Mouse (Mus musculus) mouse embryonic stem cell (cell line): ENCODE measurements at regions not wholly inside any gene's neighbourhood (a gene's known extent, or its start where the extent isn't known, plus 50 kb on each side); places are given as distances from the start of the nearest gene placed in this dataset.

ENCODE experiments used
- in situ Hi-C, 2 experiments: fragments of 300-500 bp; cut with MboI; formaldehyde crosslinking; loops; 1 replicate in 1 of 2; 3 replicates in 1 of 2; pipeline ENCODE4 v1.14.3; 2019 to 2020; ENCODE audit warnings: low sequenced_read_pairs in 2 of 2, low pct_unique_long_range_greater_than_20kb in 1 of 2, mixed read lengths in 1 of 2; ENCODE audit not compliant: unreplicated experiment in 1 of 2

GRCm38 (mm10) chr1:77944327-77944645, 252.6 kb downstream of the Pax3 start:
- in situ Hi-C loops: no loop called here

GRCm38 (mm10) chr1:77943633-77944326, 253.2 kb downstream of the Pax3 start:
- in situ Hi-C loops: no loop called here

DNA sequence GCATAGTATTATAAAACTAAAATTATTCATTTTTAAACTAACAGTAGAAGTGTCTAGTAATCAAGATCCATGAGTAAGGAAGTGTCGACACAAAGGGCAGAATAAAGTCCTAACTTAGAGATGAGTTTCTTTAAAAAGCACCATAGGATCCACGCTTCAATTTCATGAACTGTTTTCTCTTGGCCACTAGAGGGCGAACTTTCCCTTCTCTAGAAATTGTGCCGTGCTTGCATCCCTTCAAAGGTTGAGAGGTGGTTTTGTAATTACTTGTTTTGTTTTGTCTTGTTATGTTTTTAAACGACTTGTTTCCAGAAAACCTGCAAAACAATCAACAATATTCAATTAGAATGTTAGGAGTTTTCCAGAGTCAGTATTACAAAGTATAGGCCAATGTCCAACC, 253.8 kb downstream of the Pax3 start:
- in situ Hi-C loops: no loop called here

GRCm38 (mm10) chr1:77933095-77933766, 263.7 kb downstream of the Pax3 start:
- in situ Hi-C loops: no loop called here

GRCm38 (mm10) chr1:77932226-77932625, 264.7 kb downstream of the Pax3 start:
- in situ Hi-C loops: no loop called here

- in situ Hi-C loops: no loop called here
Observed at GRCm38 (mm10) chr1:77930661-77931060, 266.3 kb downstream of the Pax3 start.

- in situ Hi-C loops: no loop called here
Observed at GRCm38 (mm10) chr1:77929552-77929951, 267.4 kb downstream of the Pax3 start.

GRCm38 (mm10) chr1:77926146-77926545, 270.8 kb downstream of the Pax3 start:
- in situ Hi-C loops: no loop called here

DNA sequence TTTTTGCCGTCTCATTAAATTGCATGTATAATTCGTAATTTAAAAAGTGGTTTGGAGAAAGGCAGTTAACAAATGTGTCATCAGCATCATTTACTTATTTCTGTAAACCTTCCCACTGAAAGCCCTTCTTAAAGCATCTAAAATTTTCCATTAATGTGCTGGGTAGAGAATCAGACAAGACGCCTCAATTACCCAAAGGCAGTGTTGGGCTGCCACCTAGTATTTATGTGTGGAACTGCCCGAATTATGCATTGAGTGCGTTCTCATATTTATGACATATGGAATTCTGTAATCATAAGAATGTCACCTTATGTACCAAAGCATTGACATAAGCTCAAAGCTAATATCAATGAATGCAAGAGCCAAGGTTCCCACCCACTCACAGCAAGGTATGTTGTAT, 300.7 kb downstream of the Pax3 start:
- in situ Hi-C loops: no loop called here

DNA sequence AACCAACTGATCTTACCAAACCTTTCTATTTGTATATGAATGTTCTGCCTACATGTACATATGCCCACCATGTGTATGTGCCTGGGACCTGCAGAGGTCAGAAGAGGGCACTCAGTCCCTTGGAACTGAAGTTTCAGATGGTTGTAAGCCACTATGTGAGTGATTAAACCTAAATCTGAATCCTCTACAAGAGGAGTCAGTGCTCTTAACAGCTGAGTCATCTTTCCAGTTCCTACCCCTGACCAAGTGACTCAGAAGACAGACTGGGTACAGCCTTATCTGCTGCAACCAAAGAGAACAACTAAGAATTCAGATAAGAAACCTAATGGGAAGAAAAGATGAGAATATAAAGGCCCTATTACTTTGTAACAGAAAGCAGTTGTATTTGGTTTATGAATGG, 317.9 kb downstream of the Pax3 start:
- in situ Hi-C loops: no loop called here

DNA sequence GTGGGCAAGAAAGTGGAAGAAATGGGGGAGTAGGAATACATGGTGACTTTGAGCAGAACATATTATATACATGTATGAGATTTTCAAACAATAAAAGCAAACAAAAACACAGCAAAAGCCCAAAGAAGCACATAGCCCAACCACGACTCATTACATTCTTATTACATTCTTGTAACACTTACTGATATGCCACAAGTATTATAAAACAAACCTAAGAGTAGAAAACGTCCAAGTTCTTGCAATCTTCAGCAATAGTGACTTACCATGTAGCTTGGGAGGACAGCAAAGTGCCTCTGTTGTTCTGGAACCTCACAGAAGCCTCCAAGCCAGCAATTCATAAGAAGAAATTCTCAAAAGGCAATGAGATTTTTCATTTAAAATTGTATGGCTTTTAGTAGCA, 326.8 kb downstream of the Pax3 start:
- in situ Hi-C loops: no loop called here

DNA sequence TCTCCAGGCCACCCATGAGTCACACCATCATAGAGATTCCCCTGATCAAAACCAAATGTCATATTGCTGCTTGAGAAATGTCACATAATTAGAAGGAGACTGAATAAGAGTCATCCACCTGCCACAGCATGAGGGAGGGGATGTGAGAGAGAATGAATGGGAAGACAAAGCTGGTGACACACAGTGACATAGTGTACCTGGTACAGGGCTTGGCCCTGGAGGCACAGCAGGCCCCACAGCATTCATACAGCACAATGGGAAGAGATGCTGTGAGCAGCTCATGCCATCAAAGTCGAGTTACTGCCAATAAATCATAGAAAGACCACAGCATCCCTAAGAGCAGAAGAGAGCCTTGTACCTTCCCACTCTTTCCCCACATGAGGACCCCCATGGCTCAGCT, 327.8 kb downstream of the Pax3 start:
- in situ Hi-C loops: no loop called here

DNA sequence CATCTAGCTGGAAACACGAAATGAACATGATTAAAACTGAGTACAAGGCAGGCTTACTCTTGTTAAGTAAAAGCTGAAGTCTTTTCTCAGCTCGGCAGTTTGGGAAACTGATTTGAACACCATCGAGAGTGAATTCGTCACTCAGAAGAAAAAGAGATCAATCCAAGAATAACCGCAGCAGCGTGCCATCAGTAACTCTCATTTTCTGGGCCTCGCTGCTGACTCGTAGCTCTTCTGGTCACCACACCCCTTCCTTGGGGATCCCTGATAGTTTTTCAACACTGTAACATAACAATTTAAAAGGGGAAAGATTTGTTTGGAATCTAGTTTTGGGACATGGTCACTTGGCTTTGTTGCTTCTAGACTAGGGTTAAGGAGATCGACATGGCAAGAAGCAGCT, 337.0 kb downstream of the Pax3 start:
- in situ Hi-C loops: no loop called here

DNA sequence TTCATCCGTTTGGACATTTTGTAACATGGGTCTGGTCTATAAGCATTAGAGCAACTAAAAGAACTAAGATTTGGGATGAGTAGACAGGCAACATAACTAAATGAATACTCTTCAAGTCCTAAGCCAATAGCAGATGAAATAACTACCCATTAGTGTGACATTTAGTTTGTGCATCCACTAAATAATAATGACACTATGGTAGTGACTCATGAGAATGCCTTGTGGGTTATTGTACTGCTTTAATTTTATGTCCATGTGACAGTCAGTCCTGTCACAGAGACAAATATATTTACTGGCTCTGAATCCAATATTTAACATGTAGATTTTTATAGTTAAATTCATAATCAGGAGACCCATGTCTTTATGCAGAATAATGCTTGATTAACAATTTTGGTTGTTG, 339.5 kb upstream of the Epha4 start:
- in situ Hi-C loops: no loop called here

DNA sequence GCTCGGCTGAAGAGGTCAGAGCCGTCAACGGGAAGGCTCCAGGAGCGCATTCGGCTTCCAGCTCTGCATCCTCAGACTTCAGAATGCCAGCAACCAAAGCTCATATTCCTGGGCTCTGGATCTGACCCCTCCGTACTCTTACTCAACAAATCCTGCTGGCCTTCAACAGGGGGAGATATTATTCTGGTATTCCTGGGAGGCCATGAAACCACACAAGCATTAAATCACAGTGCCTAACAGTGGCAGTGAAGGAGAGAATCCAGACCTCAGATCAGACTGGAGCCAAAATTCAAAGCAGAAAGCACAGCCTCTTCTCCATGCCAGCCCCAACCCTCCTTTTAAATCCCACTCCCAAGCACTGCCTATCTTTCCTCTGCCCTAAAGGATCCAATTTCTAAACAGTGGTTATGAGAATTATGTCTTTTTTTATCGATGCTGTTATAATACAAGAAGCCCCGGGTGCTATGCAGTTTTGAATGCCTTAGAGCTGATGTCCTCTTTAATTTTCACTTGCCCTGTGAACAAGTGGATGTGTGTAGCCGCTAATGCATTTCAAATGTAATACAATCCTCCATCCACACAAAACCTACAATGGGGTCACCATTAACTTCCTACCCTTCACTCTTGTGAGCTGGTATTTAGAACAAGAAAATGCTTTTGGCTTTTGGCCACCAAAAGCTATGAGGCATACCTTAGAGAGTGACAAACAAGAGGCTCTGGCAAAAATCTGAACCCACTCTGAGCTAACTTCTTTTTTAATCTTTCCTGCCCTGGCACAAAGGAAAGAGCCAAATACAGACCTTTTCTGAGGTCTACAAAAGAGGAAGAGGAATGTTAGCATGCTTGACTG, 333.1 kb upstream of the Epha4 start:
- in situ Hi-C loops: no loop called here

DNA sequence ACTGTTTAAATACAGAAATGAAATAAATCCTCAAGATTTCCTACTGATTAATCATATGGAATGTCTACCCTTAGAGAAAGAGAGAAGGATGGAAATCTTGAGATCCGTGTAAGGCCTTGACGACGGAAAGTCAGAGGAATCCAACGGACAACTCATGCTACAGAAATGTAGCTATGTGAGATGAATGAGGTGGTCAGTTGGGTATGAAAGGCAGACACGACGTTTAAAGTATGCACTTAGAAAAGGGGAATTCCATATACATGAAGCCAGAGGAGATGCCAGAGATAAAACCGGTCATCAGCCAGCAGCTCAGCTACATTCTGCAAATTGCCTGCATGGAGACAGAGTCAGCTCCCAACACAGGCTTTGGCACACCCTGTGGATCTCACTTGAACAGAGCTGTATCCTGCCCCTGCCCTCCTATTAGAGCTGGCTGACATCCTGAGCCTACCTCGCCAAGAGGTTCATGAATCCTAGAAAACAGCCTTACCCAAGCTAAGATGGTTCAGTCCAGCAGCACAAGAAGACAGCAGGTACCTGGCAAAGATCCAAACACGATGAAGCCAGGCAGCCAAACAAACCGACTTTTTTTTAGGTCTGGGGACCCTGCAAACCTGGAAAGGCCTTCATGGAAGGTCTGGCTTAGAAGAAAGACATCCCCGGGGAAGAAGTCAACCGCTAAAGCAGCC, 331.3 kb upstream of the Epha4 start:
- in situ Hi-C loops: no loop called here

GRCm38 (mm10) chr1:77840672-77841071, 325.8 kb upstream of the Epha4 start:
- in situ Hi-C loops: no loop called here

GRCm38 (mm10) chr1:77832174-77832573, 317.3 kb upstream of the Epha4 start:
- in situ Hi-C loops: no loop called here

DNA sequence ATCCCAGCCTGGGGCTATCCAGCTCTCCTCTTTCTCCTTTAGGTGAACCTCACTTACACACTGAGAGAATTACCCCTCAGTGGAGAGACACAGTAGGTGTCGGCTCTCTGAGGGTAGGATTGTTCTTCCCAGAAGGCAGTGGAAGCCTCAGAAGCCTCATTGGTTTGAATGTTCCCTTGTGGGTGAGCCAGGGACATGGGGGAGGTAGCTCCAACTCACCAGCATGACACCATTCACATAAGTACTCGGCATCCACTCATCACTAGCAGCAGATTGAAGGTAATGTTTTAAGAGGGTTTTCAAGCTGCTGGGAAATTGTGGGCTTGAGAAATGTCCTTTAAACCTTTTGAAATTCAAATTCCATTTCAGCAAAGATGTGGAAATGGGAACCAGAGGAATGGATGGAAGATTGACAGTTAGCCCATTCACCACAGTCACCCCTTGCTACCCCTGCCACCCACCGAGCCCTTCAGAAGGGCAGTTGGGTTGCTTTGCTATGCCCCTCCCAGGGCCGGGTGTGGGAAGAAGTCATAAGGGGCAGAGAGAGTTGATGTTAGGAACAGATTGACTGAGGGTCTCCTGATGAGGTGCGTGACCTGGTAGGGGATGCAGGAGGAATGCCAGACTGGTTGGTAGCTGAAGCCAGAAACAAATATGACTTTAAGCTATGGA, 310.0 kb upstream of the Epha4 start:
- in situ Hi-C loops: no loop called here
